Mouse (Mus musculus) monocyte, adult 59 days (primary cell): ENCODE results near the gene Pank1. TPM values are rescaled to one million over a fixed set of nuclear protein-coding genes. Genes with fewer than 3 reads are reported as not detected.

Experiments
- total RNA-seq, 2 experiments: library from RNA; stranded (reverse); gene quantifications; one replicate each; pipeline ENCODE4 v1.2.4; 2023

Pank1 gene
- 1 to 10 TPM; 3.3 to 4.5 TPM for total RNA-seq

GRCm38 (mm10) chr19:34878603-34879541, at the start of gene Pank1:
Pank1 (minus strand) TSS chr19:34879455.

GRCm38 (mm10) chr19:34921652-34922602, 42.7 kb upstream of the Pank1 start, which contains the start of gene Kif20b:
Kif20b (plus strand) TSS chr19:34922361.

Other genes starting within 250 kb of the Pank1 start
- gene Ifit1bl2, start 238.7 kb downstream of the Pank1 start, total RNA-seq: not detected
- 1 to 10 TPM; 2.6 to 4.7 TPM for gene Ifit1, start 238.6 kb downstream of the Pank1 start, total RNA-seq
- not detected for gene Slc16a12, start 132.2 kb downstream of the Pank1 start, total RNA-seq
- gene Kif20b, start 42.9 kb upstream of the Pank1 start, total RNA-seq: 1 to 10 TPM; 1.9 to 3.6 TPM